Mouse (Mus musculus) heart, adult 2 months (tissue): Measurements from ENCODE around the gene Smarcd2.

Experiments
- CTCF ChIP-seq: fragments of 200-600 bp; IDR thresholded peaks from 2 replicates; pipeline ENCODE4 v1.8.1; 2022; ENCODE audit warnings: antibody characterized with exemption, mild to moderate bottlenecking, moderate library complexity
- POLR2A ChIP-seq: fragments of 200-500 bp; IDR thresholded peaks from 2 replicates; pipeline ENCODE4 v1.6.1; 2011; ENCODE audit warnings: mild to moderate bottlenecking, low read depth, low read length, control low read depth; ENCODE audit not compliant: insufficient read depth

- TF ChIP-seq POLR2A, result no peak
- no peak for TF ChIP-seq CTCF
These were observed 14.2 kb upstream of the Smarcd2 start for GRCm38 (mm10) chr11:106286987-106287386.
